Mouse (Mus musculus): ENCODE measurements around the gene Sebox. TPM values are rescaled to one million over a fixed set of nuclear protein-coding genes. Genes with fewer than 3 reads are reported as not detected.

Sebox gene
- polyA plus RNA-seq, 1 experiment from 2014 or later: not detected

DNA sequence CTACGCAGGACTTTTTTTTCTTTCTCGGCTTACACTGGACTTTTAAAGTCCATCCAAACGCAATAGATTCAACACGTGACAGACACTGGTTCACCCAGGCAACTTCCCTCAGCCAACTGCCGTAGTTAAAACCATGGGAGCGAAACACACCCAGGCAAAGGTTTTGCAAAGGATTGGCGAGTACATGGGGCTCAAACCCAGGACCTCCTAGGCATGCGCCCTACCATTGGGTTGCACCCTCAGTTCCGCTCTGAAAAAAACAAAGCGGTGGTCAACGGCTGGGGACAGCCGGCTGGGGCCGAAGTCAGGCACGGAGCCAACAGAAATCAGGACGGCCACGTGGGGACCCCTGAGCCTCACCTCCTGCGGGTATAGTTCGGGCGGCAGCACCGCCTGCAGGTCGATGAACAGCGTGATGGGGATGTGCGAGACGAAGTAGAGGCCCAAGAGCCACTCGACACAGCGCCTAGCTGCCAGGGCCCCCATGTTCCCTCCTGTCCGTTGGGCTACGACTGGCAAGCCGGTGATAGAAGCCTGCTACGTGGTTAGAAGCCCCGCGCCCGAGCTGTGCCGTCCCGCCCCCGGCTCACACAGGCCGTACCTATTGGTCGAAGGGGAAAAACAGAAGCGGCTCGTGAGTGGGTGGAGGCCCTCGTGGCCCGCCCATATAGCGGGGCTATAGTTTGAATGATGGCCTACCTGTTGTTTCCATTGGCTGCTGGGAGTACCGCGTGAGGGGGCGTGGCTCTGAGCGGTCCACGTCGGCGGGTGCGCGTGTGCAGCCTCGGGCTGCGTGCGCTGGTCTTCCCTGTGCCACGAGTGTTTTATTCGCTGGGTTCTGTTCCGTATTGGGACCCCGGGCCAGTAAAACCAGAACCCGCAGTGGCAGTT lies 47.2 kb downstream of the Sebox start, which contains the start of gene Tmem97:
Gene Tmem97, minus strand, starts transcription at position 610 of the 891 bp plus-strand sequence.
- peak; percentile 98 for ATAC-seq (replicated peaks; ENCODE audit: insufficient number of reproducible peaks, low FRiP score, low TSS enrichment)
- WGBS (ENCODE audit: insufficient replicate concordance): under 1% methylated on average over 54 of the region's 60 CpGs
- H3K4me1 ChIP-seq (ENCODE audit: control insufficient read depth, insufficient read depth, low read length): peaks cover 17% of the 10 kb centered on the region

DNA sequence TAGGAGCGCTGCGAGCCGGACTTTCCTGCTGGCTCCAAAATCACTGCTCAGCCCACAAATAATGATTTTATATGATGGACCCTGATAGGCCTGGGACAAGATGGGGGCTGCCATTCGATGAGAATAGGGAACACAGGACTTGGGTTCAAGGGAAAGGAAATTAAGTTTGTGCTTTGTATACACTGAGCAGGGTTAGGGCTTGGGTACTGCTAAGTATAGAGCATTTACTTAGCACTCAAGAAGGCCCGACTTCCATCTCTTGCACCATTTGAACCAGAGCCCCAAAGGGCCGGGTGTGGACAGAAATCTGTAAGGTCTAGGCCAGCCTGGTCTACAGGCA lies 47.8 kb downstream of the Sebox start:
- Histone ChIP-seq H3K27ac (ENCODE audit: low read depth, low read length) (peak overlapping the region; percentile 54; the same call in 1 of the 2 replicates), H3K36me3 (ENCODE audit: control insufficient read depth, insufficient read depth, low read length) (no peaks in the 10 kb centered on the region), H3K4me2 (peak overlapping the region; percentile 83), H3K9me3 (replicated peaks; ENCODE audit: control insufficient read depth, low read length) (no peaks in the 10 kb centered on the region), H3K4me3 (ENCODE audit: low read depth, low read length) (peak overlapping the region; percentile 74), H3K9ac (ENCODE audit: low read depth, low read length) (peak overlapping the region; percentile 78), H3K27me3 (ENCODE audit: control insufficient read depth, insufficient read depth, low read length) (no peaks in the 10 kb centered on the region), H3K4me1 (ENCODE audit: control insufficient read depth, insufficient read depth, low read length) (peaks cover 23% of the 10 kb centered on the region)
- 32% methylated on average over 6 of the region's 6 CpGs for WGBS (ENCODE audit: insufficient replicate concordance)
- ATAC-seq (replicated peaks; ENCODE audit: insufficient number of reproducible peaks, low FRiP score, low TSS enrichment): 0 out of 2 replicates have a peak, but pooled peaks have one; percentile 9

More for the DNA sequence above, 47.2 kb downstream of the Sebox start, which contains the start of gene Tmem97:
- H3K4me3 ChIP-seq (ENCODE audit: low read depth, low read length): peak within 1 kb of the TSS; percentile 74
- H3K27me3 ChIP-seq (ENCODE audit: control insufficient read depth, insufficient read depth, low read length): no peaks in the 10 kb centered on the region
- H3K9ac ChIP-seq (ENCODE audit: low read depth, low read length): peak within 1 kb of the TSS; percentile 78
- no peaks in the 10 kb centered on the region for H3K9me3 ChIP-seq (replicated peaks; ENCODE audit: control insufficient read depth, low read length)
- peak within 1 kb of the TSS; percentile 83 for H3K4me2 ChIP-seq
- H3K27ac ChIP-seq (ENCODE audit: low read depth, low read length): peak within 1 kb of the TSS; percentile 71
- no peaks in the 10 kb centered on the region for H3K36me3 ChIP-seq (ENCODE audit: control insufficient read depth, insufficient read depth, low read length)

Other genes with a start within 250 kb of the Sebox start
- 69.4 and 86.5 TPM in 2 replicates for gene 2610507B11Rik, start 241.7 kb upstream of the Sebox start, polyA plus RNA-seq (2014; fragmentation: Nextera tagmentation; extraction: Ambion mirVana)
- 0.17 TPM in 1 of 2 replicates, not detected in the other for gene BC030499, start 212.6 kb upstream of the Sebox start, polyA plus RNA-seq (2014; fragmentation: Nextera tagmentation; extraction: Ambion mirVana)
- gene Spag5, start 201.9 kb upstream of the Sebox start, polyA plus RNA-seq (2014; fragmentation: Nextera tagmentation; extraction: Ambion mirVana): 31.7 and 32.8 TPM in 2 replicates
- gene Aldoc, start 180.5 kb upstream of the Sebox start, polyA plus RNA-seq (2014; fragmentation: Nextera tagmentation; extraction: Ambion mirVana): 11.2 and 12.4 TPM in 2 replicates
- 58.7 and 61.8 TPM in 2 replicates for gene Pigs, start 175.0 kb upstream of the Sebox start, polyA plus RNA-seq (2014; fragmentation: Nextera tagmentation; extraction: Ambion mirVana)
- 44.9 and 48.1 TPM in 2 replicates for gene Unc119, start 160.0 kb upstream of the Sebox start, polyA plus RNA-seq (2014; fragmentation: Nextera tagmentation; extraction: Ambion mirVana)
- 0.07 and 0.29 TPM in 2 replicates for gene Foxn1, start 116.9 kb upstream of the Sebox start, polyA plus RNA-seq (2014; fragmentation: Nextera tagmentation; extraction: Ambion mirVana)
- gene Slc13a2, start 81.2 kb upstream of the Sebox start, polyA plus RNA-seq (2014; fragmentation: Nextera tagmentation; extraction: Ambion mirVana): not detected in 2 replicates
- 7.8 and 8.0 TPM in 2 replicates for gene Slc46a1, start 37.8 kb upstream of the Sebox start, polyA plus RNA-seq (2014; fragmentation: Nextera tagmentation; extraction: Ambion mirVana)
- gene Sarm1, start 5.7 kb upstream of the Sebox start, polyA plus RNA-seq (2014; fragmentation: Nextera tagmentation; extraction: Ambion mirVana): 0.39 and 0.46 TPM in 2 replicates
- gene Vtn, start 4.4 kb upstream of the Sebox start, polyA plus RNA-seq (2014; fragmentation: Nextera tagmentation; extraction: Ambion mirVana): 0.54 and 4.6 TPM in 2 replicates
- 57.0 and 63.9 TPM in 2 replicates for gene Tmem199, start 8.7 kb downstream of the Sebox start, polyA plus RNA-seq (2014; fragmentation: Nextera tagmentation; extraction: Ambion mirVana)
- gene Poldip2, start 8.7 kb downstream of the Sebox start, polyA plus RNA-seq (2014; fragmentation: Nextera tagmentation; extraction: Ambion mirVana): 130 and 154 TPM in 2 replicates
- gene Tnfaip1, start 32.9 kb downstream of the Sebox start, polyA plus RNA-seq (2014; fragmentation: Nextera tagmentation; extraction: Ambion mirVana): 81.1 and 92.5 TPM in 2 replicates
- 107 and 114 TPM in 2 replicates for gene Ift20, start 32.9 kb downstream of the Sebox start, polyA plus RNA-seq (2014; fragmentation: Nextera tagmentation; extraction: Ambion mirVana)
- gene Tmem97, start 47.3 kb downstream of the Sebox start, polyA plus RNA-seq (2014; fragmentation: Nextera tagmentation; extraction: Ambion mirVana): 82.4 and 88.3 TPM in 2 replicates
- 16.1 and 16.6 TPM in 2 replicates for gene Nlk, start 193.9 kb downstream of the Sebox start, polyA plus RNA-seq (2014; fragmentation: Nextera tagmentation; extraction: Ambion mirVana)
- gene Ccnq, start 248.3 kb downstream of the Sebox start, polyA plus RNA-seq (2014; fragmentation: Nextera tagmentation; extraction: Ambion mirVana): 31.0 and 34.0 TPM in 2 replicates

Data from heart, embryonic 11.5 days (tissue).